Mouse (Mus musculus): ENCODE data around the gene Gckr.
"Not testable (repeated sequence)": the region's sequence is repeated elsewhere in the genome, so short reads cannot be mapped to it uniquely, and the experiment has no call there.

- TF ChIP-seq POLR2A (IDR thresholded peaks at IDR 0.05; ENCODE audit: control insufficient read depth, extremely low read depth, insufficient read depth, low read length, poor library complexity); CTCF (IDR thresholded peaks at IDR 0.05; ENCODE audit: borderline replicate concordance, control insufficient read depth, extremely low read depth, insufficient read depth, low read length, poor library complexity): not testable (repeated sequence)
Observed at GRCm38 (mm10) chr5:31357586-31357985, 60.3 kb downstream of the Gckr start.

Measured in thymus, adult 2 months (tissue).